Mouse (Mus musculus) CH12.LX (cell line): Measurements from ENCODE around the gene Impg1. TPM values are rescaled to one million over a fixed set of nuclear protein-coding genes. Genes with fewer than 3 reads are reported as not detected.

Experiments used
- DNase-seq: peaks from one replicate; pipeline ENCODE4 v3.0.0-alpha.2; 2013; ENCODE audit errors: extremely low read depth
- H3K27ac ChIP-seq: 2 replicates; pipeline ENCODE4 v1.5.1; 2012; ENCODE audit warnings: low read depth, mild to moderate bottlenecking, control low read depth, moderate library complexity; ENCODE audit not compliant: insufficient read depth
- H3K27me3 ChIP-seq: replicated peaks from 2 replicates; pipeline ENCODE3; 2012; ENCODE audit warnings: inconsistent platforms
- H3K36me3 ChIP-seq, 2 experiments: replicated peaks in 1 of 2; 2 replicates each; pipeline versions ENCODE3 to v1.6.1; 2012; ENCODE audit warnings: inconsistent platforms in 1 of 2, low read length in 1 of 2, mild to moderate bottlenecking in 1 of 2, mixed read lengths in 1 of 2, moderate library complexity in 1 of 2; ENCODE audit not compliant: control insufficient read depth in 1 of 2, insufficient read depth in 1 of 2
- H3K4me1 ChIP-seq, 2 experiments: 2 replicates each; pipeline ENCODE4 v1.6.1; 2012; ENCODE audit warnings: inconsistent platforms in 1 of 2, moderate library complexity in 1 of 2; ENCODE audit not compliant: insufficient read depth in 2 of 2, control insufficient read depth in 1 of 2
- H3K4me2 ChIP-seq: 2 replicates; pipeline ENCODE4 v1.6.1; 2012; ENCODE audit warnings: low read depth, mild to moderate bottlenecking, control low read depth; ENCODE audit not compliant: poor library complexity, insufficient read depth, severe bottlenecking
- H3K4me3 ChIP-seq, 3 experiments: fragments of 150-350 bp in 1 of 3; sonication (generic) in 1 of 3; replicated peaks in 1 of 3; 2 replicates each; pipeline versions ENCODE3 to v1.5.1; 2011 to 2012; ENCODE audit warnings: low read depth in 2 of 3, low read length in 2 of 3, mild to moderate bottlenecking in 2 of 3, moderate library complexity in 2 of 3, control low read depth in 1 of 3, improper control_type of control experiment in 1 of 3, inconsistent platforms in 1 of 3, mixed read lengths in 1 of 3; ENCODE audit not compliant: poor library complexity in 1 of 3
- H3K79me2 ChIP-seq: replicated peaks from 2 replicates; pipeline ENCODE4 v1.6.1; 2012; ENCODE audit warnings: mild to moderate bottlenecking, moderate library complexity; ENCODE audit not compliant: control insufficient read depth, poor library complexity, insufficient read depth, severe bottlenecking; ENCODE audit errors: extremely low read depth
- H3K9ac ChIP-seq: 2 replicates; pipeline ENCODE4 v1.6.1; 2012; ENCODE audit warnings: low read depth, mild to moderate bottlenecking, control low read depth, moderate library complexity; ENCODE audit not compliant: insufficient read depth
- H3K9me3 ChIP-seq: replicated peaks from 2 replicates; pipeline ENCODE3; 2012; ENCODE audit warnings: low read length, inconsistent platforms, mixed read lengths
- BHLHE40 ChIP-seq: IDR thresholded peaks from 2 replicates; pipeline ENCODE4 v1.6.1; 2011; ENCODE audit warnings: mild to moderate bottlenecking, low read depth, low read length, improper control_type of control experiment
- CHD1 ChIP-seq: IDR thresholded peaks from 2 replicates; pipeline ENCODE4 v1.6.1; 2012; ENCODE audit warnings: low read depth, low read length, improper control_type of control experiment, inconsistent platforms
- CTCF ChIP-seq, 2 experiments: IDR thresholded peaks in 1 of 2; conservative IDR thresholded peaks in 1 of 2; 2 replicates each; pipeline ENCODE4 v1.5.1; 2011 to 2012; ENCODE audit warnings: low read depth in 2 of 2, low read length in 2 of 2, improper control_type of control experiment in 1 of 2, inconsistent platforms in 1 of 2, mild to moderate bottlenecking in 1 of 2, moderate library complexity in 1 of 2
- E2F4 ChIP-seq: IDR thresholded peaks from 2 replicates; pipeline ENCODE4 v1.6.1; 2011; ENCODE audit warnings: low read depth, low read length, improper control_type of control experiment; ENCODE audit not compliant: insufficient replicate concordance
- EP300 ChIP-seq: IDR thresholded peaks from 2 replicates; pipeline ENCODE4 v1.6.1; 2011; ENCODE audit warnings: low read length, improper control_type of control experiment
- ETS1 ChIP-seq: conservative IDR thresholded peaks from 2 replicates; pipeline ENCODE4 v1.6.1; 2012; ENCODE audit warnings: low read depth, mild to moderate bottlenecking, inconsistent platforms, low read length, improper control_type of control experiment, moderate library complexity
- GABPA ChIP-seq: IDR thresholded peaks from 2 replicates; pipeline ENCODE4 v1.6.1; 2012; ENCODE audit warnings: low read depth, low read length, improper control_type of control experiment, inconsistent platforms; ENCODE audit not compliant: insufficient replicate concordance
- HCFC1 ChIP-seq: IDR thresholded peaks from 2 replicates; pipeline ENCODE4 v1.6.1; 2012; ENCODE audit warnings: low read depth, mild to moderate bottlenecking, inconsistent platforms, low read length, improper control_type of control experiment
- JUN ChIP-seq: IDR thresholded peaks from 2 replicates; pipeline ENCODE4 v1.6.1; 2011; ENCODE audit warnings: low read depth, mild to moderate bottlenecking, low read length, improper control_type of control experiment, moderate library complexity; ENCODE audit not compliant: insufficient read depth
- JUND ChIP-seq: conservative IDR thresholded peaks from 2 replicates; pipeline ENCODE4 v1.6.1; 2011; ENCODE audit warnings: low read depth, low read length, improper control_type of control experiment
- KAT2A ChIP-seq: IDR thresholded peaks from 2 replicates; pipeline ENCODE4 v1.6.1; 2012; ENCODE audit warnings: low read length, improper control_type of control experiment, inconsistent platforms; ENCODE audit not compliant: insufficient replicate concordance
- MAX ChIP-seq: IDR thresholded peaks from 2 replicates; pipeline ENCODE4 v1.6.1; 2011; ENCODE audit warnings: low read length, improper control_type of control experiment
- MAZ ChIP-seq: IDR thresholded peaks from 2 replicates; pipeline ENCODE4 v1.6.1; 2012; ENCODE audit warnings: low read depth, mild to moderate bottlenecking, inconsistent platforms, low read length, improper control_type of control experiment, moderate library complexity
- MEF2A ChIP-seq: IDR thresholded peaks from 2 replicates; pipeline ENCODE4 v1.6.1; 2014; ENCODE audit warnings: low read depth, mild to moderate bottlenecking, inconsistent platforms, low read length, improper control_type of control experiment, borderline replicate concordance
- MXI1 ChIP-seq: IDR thresholded peaks from 2 replicates; pipeline ENCODE4 v1.6.1; 2011; ENCODE audit warnings: mild to moderate bottlenecking, low read depth, low read length, improper control_type of control experiment
- MYC ChIP-seq: IDR thresholded peaks from 2 replicates; pipeline ENCODE4 v1.6.1; 2011; ENCODE audit warnings: low read depth, mild to moderate bottlenecking, improper control_type of control experiment, low read length
- NRF1 ChIP-seq: IDR thresholded peaks from 2 replicates; pipeline ENCODE4 v1.6.1; 2014; ENCODE audit warnings: low read depth, mild to moderate bottlenecking, inconsistent platforms, low read length, improper control_type of control experiment, moderate library complexity
- PAX5 ChIP-seq: IDR thresholded peaks from 2 replicates; pipeline ENCODE4 v1.6.1; 2012; ENCODE audit warnings: low read length, inconsistent platforms, mixed read lengths
- SMC3 ChIP-seq: IDR thresholded peaks from 2 replicates; pipeline ENCODE4 v1.6.1; 2011; ENCODE audit warnings: low read depth, low read length, improper control_type of control experiment
- TBP ChIP-seq: conservative IDR thresholded peaks from 2 replicates; pipeline ENCODE4 v1.6.1; 2011; ENCODE audit warnings: low read depth, low read length, improper control_type of control experiment
- TCF12 ChIP-seq: IDR thresholded peaks from 2 replicates; pipeline ENCODE4 v1.6.1; 2014; ENCODE audit warnings: low read depth, mild to moderate bottlenecking, inconsistent platforms, low read length, improper control_type of control experiment
- USF1 ChIP-seq: IDR thresholded peaks from 2 replicates; pipeline ENCODE4 v1.6.1; 2014; ENCODE audit warnings: low read depth, mild to moderate bottlenecking, inconsistent platforms, low read length, improper control_type of control experiment
- ZC3H11A ChIP-seq: IDR thresholded peaks from 2 replicates; pipeline ENCODE4 v1.6.1; 2012; ENCODE audit warnings: low read depth, mild to moderate bottlenecking, inconsistent platforms, low read length, improper control_type of control experiment
- ZKSCAN1 ChIP-seq: IDR thresholded peaks from 2 replicates; pipeline ENCODE4 v1.6.1; 2012; ENCODE audit warnings: low read depth, inconsistent platforms, low read length, improper control_type of control experiment, borderline replicate concordance
- dilution Hi-C: fragments of 300-500 bp; cut with MboI; formaldehyde crosslinking; loops from 2 replicates; pipeline ENCODE4 v1.14.3; 2020; ENCODE audit warnings: low sequenced_read_pairs; ENCODE audit not compliant: extremely low pct_unique_long_range_greater_than_20kb, extremely low pct_ligation_motif_present
- in situ Hi-C: fragments of 300-500 bp; cut with MboI; formaldehyde crosslinking; loops from 3 replicates; pipeline ENCODE4 v1.14.3; 2019; ENCODE audit warnings: low sequenced_read_pairs, low pct_ligation_motif_present, low pct_unique_long_range_greater_than_20kb, mixed read lengths
- polyA plus RNA-seq: library from polyadenylated mRNA; unstranded; fragments of >175 nt; gene quantifications from 2 replicates; pipeline ENCODE4 v1.2.1, GENCODE M21; 2012; ENCODE audit warnings: low read depth; ENCODE audit not compliant: insufficient read length
- total RNA-seq, 2 experiments: library from RNA; depleted of rRNA; stranded (reverse); fragments of 300-350 nt in 1 of 2; fragments of >200 nt in 1 of 2; gene quantifications; 2 replicates each; pipeline ENCODE4 v1.2.3; 2012 to 2014

The Impg1 gene
- total and polyA plus RNA-seq, 3 experiments, result 0.13 to 0.90 (median 0.42) TPM

GRCm38 (mm10) chr9:80380078-80380645 is 85.1 kb downstream of the Impg1 start:
- Histone ChIP-seq H3K36me3 (no peaks in the 10 kb centered on the region), H3K4me1 (peaks cover 0 to 10% of the 10 kb centered on the region in 2 experiments; a peak in 2 of 4 replicates), H3K79me2 (no peaks in the 10 kb centered on the region), H3K27me3 (no peaks in the 10 kb centered on the region), H3K27ac (no peak overlapping the region)
- in situ Hi-C loops, result no loop called here
- TF ChIP-seq TCF12 (no peak), JUND (no peak), USF1 (no peak), ZC3H11A (no peak), HCFC1 (no peak), CTCF (conservative IDR thresholded peaks at IDR 0.05 in 1 of 2, IDR thresholded peaks at IDR 0.05 in 1 of 2; ENCODE audit: low read depth in 2 of 2, low read length in 2 of 2) (no peak), MYC (no peak), GABPA (no peak), PAX5 (no peak), SMC3 (no peak), MXI1 (no peak), CHD1 (no peak), JUN (no peak), NRF1 (no peak), E2F4 (no peak), MAZ (no peak)
- TF ChIP-seq, all 38 proteins: peak for 0
- Histone ChIP-seq H3K9ac (no peak overlapping the region), H3K4me2 (no peak overlapping the region), H3K4me3 (no peak overlapping the region), H3K9me3 (no peaks in the 10 kb centered on the region)
- dilution Hi-C loops, result no loop called here
- DNase-seq, result no peak

DNA sequence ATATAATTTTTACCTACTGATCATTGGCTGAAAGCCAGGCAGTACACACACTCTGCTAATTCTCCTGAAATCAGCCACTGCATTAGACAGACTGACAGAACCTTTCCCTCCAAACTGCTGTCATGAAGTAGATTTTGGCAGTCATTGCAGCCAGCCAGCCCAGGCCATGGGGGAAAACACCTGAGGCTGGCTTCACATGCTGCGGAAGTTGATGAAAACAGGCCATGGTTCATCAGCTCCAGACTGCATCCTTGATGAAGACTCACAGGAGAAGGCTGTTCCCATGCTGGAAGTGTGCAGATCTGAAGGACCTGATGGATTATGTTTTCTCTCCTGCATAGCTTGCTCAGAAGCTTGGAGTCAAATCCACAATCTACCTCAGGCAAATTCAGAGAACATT is 91.2 kb downstream of the Impg1 start:
- in situ Hi-C loops (no loop called here), dilution Hi-C loops (no loop called here)
- no peak overlapping the region for H3K27ac ChIP-seq
- peaks cover 17 to 59% of the 10 kb centered on the region in 2 experiments for H3K4me1 ChIP-seq
- H3K27me3 ChIP-seq, result no peaks in the 10 kb centered on the region
- no peaks in the 10 kb centered on the region for H3K79me2 ChIP-seq
- H3K4me2 ChIP-seq, result 0 out of 2 replicates have a peak overlapping the region, but pooled peaks have one; percentile 61
- no peak overlapping the region for H3K9ac ChIP-seq
- peak; percentile 62 for DNase-seq
- no peaks in the 10 kb centered on the region for H3K9me3 ChIP-seq
- H3K36me3 ChIP-seq, result no peaks in the 10 kb centered on the region
- TF ChIP-seq BHLHE40, result peak; percentile 23
- TF ChIP-seq EP300, result peak; percentile 43; the same call in 1 of the 2 replicates
- TF ChIP-seq ZKSCAN1, result no peak
- 0 out of 2 replicates have a peak, but pooled peaks have one; percentile 47 for TF ChIP-seq TBP
- TF ChIP-seq MXI1, result peak; percentile 27; the same call in 1 of the 2 replicates
- no peak for TF ChIP-seq MEF2A
- peak; percentile 70; the same call in 1 of the 2 replicates for TF ChIP-seq MAX
- TF ChIP-seq KAT2A, result no peak
- TF ChIP-seq ETS1, result 0 out of 2 replicates have a peak, but pooled peaks have one; percentile 33
- H3K4me3 ChIP-seq, result no peak overlapping the region
